Mouse (Mus musculus): ENCODE measurements around the gene Olfr1226.
"Not testable (repeated sequence)": the region's sequence is repeated elsewhere in the genome, so short reads cannot be mapped to it uniquely, and the experiment has no call there.

Olfr1226 gene

DNA sequence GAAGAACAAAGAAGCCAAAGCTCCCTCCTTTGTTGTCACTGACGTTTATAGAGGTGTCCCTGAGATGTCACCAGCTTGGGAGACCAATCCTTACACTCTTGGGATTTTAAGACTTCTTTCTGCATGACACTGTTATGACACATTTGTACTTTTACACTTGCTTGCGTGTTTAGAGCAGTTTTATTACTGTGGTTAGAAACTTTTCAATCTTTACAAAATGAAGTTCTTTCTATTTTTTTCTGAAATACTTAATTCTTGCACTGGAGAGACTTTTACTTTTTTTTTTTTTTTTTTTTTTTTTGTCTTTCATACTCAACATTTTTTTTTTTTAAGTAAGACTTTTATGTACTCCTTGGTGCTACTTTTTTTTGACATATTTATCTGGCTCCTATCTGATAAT is at the start of gene Olfr1226:
Gene Olfr1226 (minus strand): TSS at position 101 of the 400 bp plus-strand sequence.
- in situ Hi-C loops (cut with MboI, MseI) = no loop called here

DNA sequence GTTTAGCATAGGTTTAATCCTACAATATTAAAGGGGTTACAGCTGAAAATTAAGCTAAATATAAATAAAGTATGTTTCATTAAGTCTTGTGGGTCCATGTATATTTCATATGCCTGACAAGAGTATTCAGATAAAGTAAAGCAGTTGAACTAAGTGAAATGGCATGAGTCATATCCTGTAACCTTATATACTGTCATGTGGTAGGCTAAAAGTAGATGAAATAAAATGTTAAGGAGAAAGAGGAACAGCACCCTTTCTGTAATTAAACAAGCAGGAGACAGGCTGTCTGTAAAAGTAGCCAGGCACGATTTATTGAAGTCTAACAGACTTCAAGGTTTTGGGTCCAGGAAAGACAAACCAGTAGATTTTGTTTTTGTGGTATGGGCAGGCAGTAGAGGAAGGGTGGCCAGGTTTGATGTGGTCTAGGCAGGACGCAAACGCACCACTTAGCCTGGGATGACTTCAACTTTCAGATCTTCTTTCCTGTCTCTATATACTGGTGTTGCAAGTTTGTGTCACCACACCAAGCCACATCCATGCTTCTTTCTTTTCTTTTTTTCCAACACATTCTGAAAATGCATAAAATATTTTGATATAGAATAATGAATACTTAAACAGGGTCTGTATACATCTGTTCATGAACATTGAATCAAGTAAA is 3.4 kb downstream of the Olfr1226 start:
- in situ Hi-C loops (cut with MboI, MseI) = no loop called here

DNA sequence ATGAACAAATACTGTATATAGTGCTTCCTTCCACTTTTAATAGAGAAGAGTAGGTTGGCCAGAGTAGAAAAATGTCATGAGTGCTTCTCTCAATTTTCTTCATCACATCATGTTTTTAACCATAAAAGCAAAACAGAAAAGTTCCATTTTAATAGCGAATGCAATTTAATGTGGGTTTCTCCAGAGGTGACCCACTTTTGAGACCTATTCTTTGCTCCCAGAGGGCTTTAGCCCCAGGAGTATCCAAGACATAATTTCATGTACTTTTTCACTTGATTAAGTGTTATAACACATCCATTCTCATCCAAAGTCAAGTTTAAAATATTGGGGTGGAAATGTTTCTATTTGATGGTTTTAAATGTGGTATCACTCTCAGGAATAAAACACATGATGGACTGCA is 25.3 kb downstream of the Olfr1226 start, which contains the start of gene Olfr1225:
Gene Olfr1225 (minus strand): TSS at position 101 of the 400 bp plus-strand sequence.
- in situ Hi-C loops (cut with MboI, MseI) = no loop called here

DNA sequence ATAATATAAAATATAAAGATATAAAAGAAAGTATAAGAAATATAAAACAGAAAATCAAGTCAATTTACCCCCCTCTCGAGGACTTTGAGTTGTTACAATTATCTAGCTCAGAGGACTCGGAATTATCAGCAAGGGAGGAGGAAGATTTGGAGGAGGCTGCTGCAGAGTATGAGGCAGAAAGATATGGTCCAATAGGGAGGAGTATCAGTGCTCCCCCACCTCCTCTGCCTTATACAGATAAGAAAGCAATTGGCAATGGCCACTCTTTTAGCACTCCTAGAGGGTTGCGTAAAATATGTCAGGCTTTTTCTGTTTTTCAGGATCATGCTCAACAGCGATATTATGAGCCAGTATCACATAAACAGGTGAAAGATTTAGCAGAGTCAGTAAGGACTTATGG is 35.1 kb downstream of the Olfr1226 start:
- in situ Hi-C loops (cut with MboI, MseI) = not testable (repeated sequence)

DNA sequence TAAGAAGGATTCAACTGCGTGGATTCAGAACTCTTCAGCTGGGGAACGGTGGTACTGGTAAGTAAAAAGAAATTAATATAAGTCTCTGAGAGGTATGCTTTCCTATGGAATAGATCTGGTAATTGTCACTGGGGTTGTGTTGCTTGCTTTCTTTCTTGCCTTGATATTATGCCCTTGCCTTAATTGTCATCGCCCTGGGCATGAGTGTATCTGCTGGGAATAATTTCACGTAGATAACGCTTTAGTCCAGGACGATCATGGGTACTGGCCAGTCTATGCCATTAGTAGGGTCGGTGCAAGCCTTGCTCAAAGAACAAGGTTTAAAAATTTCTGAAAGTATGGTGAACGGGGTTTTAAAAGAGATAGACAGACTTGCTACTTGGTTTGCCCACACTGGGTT is 35.9 kb downstream of the Olfr1226 start, which contains the start of gene Olfr1224-ps1:
Gene Olfr1224-ps1 (minus strand): TSS at position 101 of the 400 bp plus-strand sequence.
- in situ Hi-C loops (cut with MboI, MseI) = not testable (repeated sequence)

DNA sequence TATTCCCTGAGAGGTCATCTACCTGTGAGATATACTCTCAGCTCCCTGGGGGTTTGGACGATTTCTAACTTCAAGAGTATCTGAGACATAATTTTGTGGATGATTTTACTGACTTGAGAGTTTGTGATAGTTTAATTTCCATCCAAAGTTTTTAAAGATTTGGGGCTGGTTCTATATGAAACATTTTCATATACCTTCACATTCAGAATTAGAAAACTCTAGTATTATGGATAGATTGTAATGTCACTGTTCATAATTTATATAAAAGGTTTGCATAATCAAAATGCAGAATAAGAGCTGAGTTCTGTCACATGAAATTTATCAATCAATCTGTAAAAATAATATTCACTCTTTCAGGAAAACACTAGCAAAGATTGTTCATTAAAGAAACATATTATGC is 48.4 kb downstream of the Olfr1226 start, which contains the start of gene Olfr1223:
Gene Olfr1223 (minus strand): TSS at position 101 of the 400 bp plus-strand sequence.
- in situ Hi-C loops (cut with MboI, MseI) = no loop called here
